Mouse (Mus musculus) heart, embryonic 16.5 days (tissue): ENCODE measurements around the gene Trpv2. TPM values are rescaled to one million over a fixed set of nuclear protein-coding genes. Genes with fewer than 3 reads are reported as not detected.

Experiments
- ATAC-seq: fragments of 200-750 bp; cut with Nextera tagmentation; replicated peaks from 2 replicates; pipeline ENCODE4 v1.8.0; 2017; ENCODE audit warnings: moderate number of reproducible peaks; ENCODE audit not compliant: insufficient read depth, low FRiP score; ENCODE audit errors: extremely low read depth
- H3K27ac ChIP-seq: fragments of 300-500 bp; sonication (generic); 2 replicates; pipeline ENCODE4 v1.5.1; 2014; ENCODE audit warnings: mild to moderate bottlenecking, low read length, control low read depth, moderate library complexity
- H3K27me3 ChIP-seq: fragments of 300-500 bp; sonication (generic); 2 replicates; pipeline ENCODE4 v1.6.1; 2014; ENCODE audit warnings: low read length, mixed read lengths; ENCODE audit not compliant: control insufficient read depth, insufficient read depth
- H3K36me3 ChIP-seq: fragments of 300-500 bp; sonication (generic); 2 replicates; pipeline ENCODE4 v1.6.1; 2014; ENCODE audit not compliant: control insufficient read depth, insufficient read depth
- H3K4me1 ChIP-seq: fragments of 300-500 bp; sonication (generic); 2 replicates; pipeline ENCODE4 v1.6.1; 2014; ENCODE audit warnings: low read length, mixed read lengths; ENCODE audit not compliant: control insufficient read depth, insufficient read depth
- H3K4me2 ChIP-seq: fragments of 300-500 bp; sonication (generic); 2 replicates; pipeline ENCODE4 v1.6.1; 2014; ENCODE audit warnings: low read depth, mild to moderate bottlenecking, control low read depth, low read length
- H3K4me3 ChIP-seq: fragments of 300-500 bp; sonication (generic); 2 replicates; pipeline ENCODE4 v1.5.1; 2014; ENCODE audit warnings: mild to moderate bottlenecking, control low read depth, low read length
- H3K9ac ChIP-seq: fragments of 300-500 bp; sonication (generic); 2 replicates; pipeline ENCODE4 v1.6.1; 2014; ENCODE audit warnings: low read length, control low read depth
- H3K9me3 ChIP-seq: fragments of 300-500 bp; sonication (generic); replicated peaks from 2 replicates; pipeline ENCODE4 v1.6.1; 2016; ENCODE audit warnings: low read length; ENCODE audit not compliant: control insufficient read depth
- WGBS: fragments of 180-500 bp; shearing (Covaris S2); extraction: QIAGEN DNeasy Blood & Tissue Kit; methylation state at CpG from one replicate; pipeline ENCODE4 v1.1.7; 2014; 5-methylcytosine and 5-hydroxymethylcytosine counted together
- polyA plus RNA-seq: library from polyadenylated mRNA; unstranded; fragments of >200 nt; fragmentation: Nextera tagmentation; extraction: Ambion mirVana; gene quantifications from 2 replicates; pipeline ENCODE4 v1.2.1, GENCODE M21; 2015

Gene Trpv2
- 6.1 and 6.8 TPM in 2 replicates for polyA plus RNA-seq

GRCm38 (mm10) chr11:62573959-62574702 is at the start of gene Trpv2:
Gene Trpv2, plus strand, starts transcription at chr11:62574486.
- Histone ChIP-seq H3K9ac (no peak within 1 kb of the TSS; the same call in 1 of the 2 replicates), H3K27me3 (no peaks in the 10 kb centered on the region), H3K36me3 (no peaks in the 10 kb centered on the region), H3K27ac (no peak within 1 kb of the TSS), H3K9me3 (0 out of 2 replicates have a peak, but pooled peaks cover 2% of the 10 kb centered on the region), H3K4me2 (peak within 1 kb of the TSS; percentile 100), H3K4me3 (peak within 1 kb of the TSS; percentile 67), H3K4me1 (no peaks in the 10 kb centered on the region)
- peak; percentile 46; the same call in 1 of the 2 replicates for ATAC-seq
- 67% methylated on average over 6 of the region's 6 CpGs for WGBS

- H3K36me3 ChIP-seq: no peaks in the 10 kb centered on the region
- no peak overlapping the region for H3K27ac ChIP-seq
- no peaks in the 10 kb centered on the region for H3K27me3 ChIP-seq
- no peak overlapping the region for H3K4me3 ChIP-seq
- no peak overlapping the region for H3K9ac ChIP-seq
- H3K4me2 ChIP-seq: no peak overlapping the region
- peaks cover 3% of the 10 kb centered on the region; the same call in 1 of the 2 replicates for H3K4me1 ChIP-seq
- no peak for ATAC-seq
- 93% methylated on average over 8 of the region's 8 CpGs for WGBS
- H3K9me3 ChIP-seq: no peaks in the 10 kb centered on the region
These were observed 37.2 kb upstream of the Trpv2 start for GRCm38 (mm10) chr11:62537089-62537488.

- H3K4me1 ChIP-seq: peaks cover 3% of the 10 kb centered on the region; the same call in 1 of the 2 replicates
- 45% methylated on average over 7 of the region's 7 CpGs for WGBS
- ATAC-seq: no peak
- no peak overlapping the region for H3K27ac ChIP-seq
- H3K4me3 ChIP-seq: 0 out of 2 replicates have a peak overlapping the region, but pooled peaks have one; percentile 4
- peak overlapping the region; percentile 45; the same call in 1 of the 2 replicates for H3K9ac ChIP-seq
- H3K27me3 ChIP-seq: no peaks in the 10 kb centered on the region
- H3K36me3 ChIP-seq: no peaks in the 10 kb centered on the region
- no peaks in the 10 kb centered on the region for H3K9me3 ChIP-seq
- peak overlapping the region; percentile 48 for H3K4me2 ChIP-seq
These were observed 36.7 kb upstream of the Trpv2 start for GRCm38 (mm10) chr11:62537590-62537989.

GRCm38 (mm10) chr11:62538321-62539088 is 35.8 kb upstream of the Trpv2 start:
- H3K36me3 ChIP-seq: no peaks in the 10 kb centered on the region
- peaks cover 3% of the 10 kb centered on the region; the same call in 1 of the 2 replicates for H3K4me1 ChIP-seq
- peak; percentile 76 for ATAC-seq
- no peaks in the 10 kb centered on the region for H3K27me3 ChIP-seq
- 1% methylated on average over 71 of the region's 73 CpGs for WGBS
- H3K4me3 ChIP-seq: peak overlapping the region; percentile 80
- H3K27ac ChIP-seq: peak overlapping the region; percentile 64
- peak overlapping the region; percentile 89 for H3K9ac ChIP-seq
- no peaks in the 10 kb centered on the region for H3K9me3 ChIP-seq
- peak overlapping the region; percentile 98 for H3K4me2 ChIP-seq

GRCm38 (mm10) chr11:62539089-62539890 is 35.0 kb upstream of the Trpv2 start, which contains the start of gene Cenpv:
Gene Cenpv, minus strand, starts transcription at chr11:62539261.
- H3K36me3 ChIP-seq: no peaks in the 10 kb centered on the region
- peak within 1 kb of the TSS; percentile 89 for H3K9ac ChIP-seq
- H3K27me3 ChIP-seq: no peaks in the 10 kb centered on the region
- H3K4me3 ChIP-seq: peak within 1 kb of the TSS; percentile 80
- H3K4me2 ChIP-seq: peak within 1 kb of the TSS; percentile 98
- whole genome bisulfite sequencing: 7% methylated on average over 57 of the region's 57 CpGs
- peaks cover 3% of the 10 kb centered on the region; the same call in 1 of the 2 replicates for H3K4me1 ChIP-seq
- ATAC-seq: peak; percentile 50
- no peaks in the 10 kb centered on the region for H3K9me3 ChIP-seq
- peak within 1 kb of the TSS; percentile 64 for H3K27ac ChIP-seq

GRCm38 (mm10) chr11:62540167-62540566 is 34.1 kb upstream of the Trpv2 start:
- Histone ChIP-seq H3K4me3 (no peak overlapping the region), H3K4me2 (no peak overlapping the region)

GRCm38 (mm10) chr11:62540969-62541368 is 33.3 kb upstream of the Trpv2 start:
- H3K36me3 ChIP-seq: no peaks in the 10 kb centered on the region
- no peak for ATAC-seq

More at GRCm38 (mm10) chr11:62540167-62540566, 34.1 kb upstream of the Trpv2 start:
- Histone ChIP-seq H3K27me3 (no peaks in the 10 kb centered on the region), H3K27ac (no peak overlapping the region), H3K9me3 (no peaks in the 10 kb centered on the region), H3K4me1 (peaks cover 3% of the 10 kb centered on the region; the same call in 1 of the 2 replicates), H3K9ac (no peak overlapping the region), H3K36me3 (no peaks in the 10 kb centered on the region)
- 82% methylated on average over 7 of the region's 7 CpGs for WGBS
- no peak for ATAC-seq

GRCm38 (mm10) chr11:62541581-62541980 is 32.7 kb upstream of the Trpv2 start:
- no peak for ATAC-seq
- Histone ChIP-seq H3K9me3 (no peaks in the 10 kb centered on the region), H3K9ac (no peak overlapping the region), H3K27ac (no peak overlapping the region), H3K27me3 (no peaks in the 10 kb centered on the region), H3K36me3 (no peaks in the 10 kb centered on the region), H3K4me2 (no peak overlapping the region), H3K4me1 (peaks cover 3% of the 10 kb centered on the region; the same call in 1 of the 2 replicates), H3K4me3 (no peak overlapping the region)
- WGBS: 69% methylated on average over 8 of the region's 8 CpGs

More at GRCm38 (mm10) chr11:62540969-62541368, 33.3 kb upstream of the Trpv2 start:
- H3K4me3 ChIP-seq: no peak overlapping the region
- no peak overlapping the region for H3K27ac ChIP-seq
- H3K9me3 ChIP-seq: no peaks in the 10 kb centered on the region
- WGBS: 60% methylated on average over 2 of the region's 2 CpGs
- no peaks in the 10 kb centered on the region for H3K27me3 ChIP-seq
- no peak overlapping the region for H3K9ac ChIP-seq
- peaks cover 3% of the 10 kb centered on the region; the same call in 1 of the 2 replicates for H3K4me1 ChIP-seq
- H3K4me2 ChIP-seq: no peak overlapping the region
